Mouse (Mus musculus): ENCODE results near the gene Zfp692.

The Zfp692 gene

GRCm38 (mm10) chr11:58306860-58307308 is at the start of gene Zfp692:
Gene Zfp692, plus strand, starts transcription at chr11:58307069.
- CTCF ChIA-PET: no interaction called here

- CTCF ChIA-PET: no interaction called here
These were observed 49.1 kb upstream of the Zfp692 start for GRCm38 (mm10) chr11:58257816-58258215.

GRCm38 (mm10) chr11:58260156-58260555 is 46.7 kb upstream of the Zfp692 start:
- CTCF ChIA-PET: no interaction called here

- CTCF ChIA-PET: no interaction called here
These were observed 45.0 kb upstream of the Zfp692 start for GRCm38 (mm10) chr11:58261826-58262225.

GRCm38 (mm10) chr11:58262336-58262735 is 44.5 kb upstream of the Zfp692 start:
- CTCF ChIA-PET: no interaction called here

GRCm38 (mm10) chr11:58263516-58263915 is 43.4 kb upstream of the Zfp692 start:
- CTCF ChIA-PET: no interaction called here

GRCm38 (mm10) chr11:58264546-58264945 is 42.3 kb upstream of the Zfp692 start:
- CTCF ChIA-PET: no interaction called here

- CTCF ChIA-PET: no interaction called here
These were observed 38.6 kb upstream of the Zfp692 start for GRCm38 (mm10) chr11:58268285-58268684.

GRCm38 (mm10) chr11:58274572-58274971 is 32.3 kb upstream of the Zfp692 start, which contains the start of gene 4930438A08Rik:
Gene 4930438A08Rik, plus strand, starts transcription at chr11:58274799.
- CTCF ChIA-PET: no interaction called here

GRCm38 (mm10) chr11:58275756-58276155 is 31.1 kb upstream of the Zfp692 start:
- CTCF ChIA-PET: no interaction called here

GRCm38 (mm10) chr11:58281970-58282496 is 24.8 kb upstream of the Zfp692 start:
- CTCF ChIA-PET: no interaction called here

- CTCF ChIA-PET: no interaction called here
These were observed 24.4 kb upstream of the Zfp692 start for GRCm38 (mm10) chr11:58282518-58282917.

- CTCF ChIA-PET: no interaction called here
These were observed 16.7 kb upstream of the Zfp692 start for GRCm38 (mm10) chr11:58289992-58290682.

GRCm38 (mm10) chr11:58290812-58291211 is 16.1 kb upstream of the Zfp692 start:
- CTCF ChIA-PET: no interaction called here

GRCm38 (mm10) chr11:58292791-58293190 is 14.1 kb upstream of the Zfp692 start:
- CTCF ChIA-PET: no interaction called here

GRCm38 (mm10) chr11:58297396-58297795 is 9.5 kb upstream of the Zfp692 start:
- CTCF ChIA-PET: interaction anchor here (0.6 kb wide), 1 partner anchor 598 kb away, joined by 7 read pairs; no protein-coding TSS in a partner anchor

- CTCF ChIA-PET: interaction anchor here (1.7 kb wide), 1 partner anchor 21 kb away, joined by 4 read pairs; no protein-coding TSS in a partner anchor
These were observed 5.8 kb upstream of the Zfp692 start for GRCm38 (mm10) chr11:58301057-58301456.

- CTCF ChIA-PET: interaction anchor here (0.6 to 1.7 kb wide), 3 partner anchors 20 to 305 kb away, joined by 3 to 7 read pairs (median 4); no protein-coding TSS in a partner anchor
These were observed 4.8 kb upstream of the Zfp692 start for GRCm38 (mm10) chr11:58301837-58302754.

GRCm38 (mm10) chr11:58302774-58303445 is 4.0 kb upstream of the Zfp692 start:
- CTCF ChIA-PET: no interaction called here

GRCm38 (mm10) chr11:58303594-58303993 is 3.3 kb upstream of the Zfp692 start:
- CTCF ChIA-PET: no interaction called here

- CTCF ChIA-PET: interaction anchor here (0.7 kb wide), 1 partner anchor 57 kb away, joined by 5 read pairs; no protein-coding TSS in a partner anchor
These were observed 1.6 kb upstream of the Zfp692 start for GRCm38 (mm10) chr11:58305299-58305698.
